Mouse (Mus musculus): ENCODE results near the gene Calca. TPM values are rescaled to one million over a fixed set of nuclear protein-coding genes. Genes with fewer than 3 reads are reported as not detected.

The Calca gene
- 7.4 and 8.6 TPM in 2 replicates for polyA plus RNA-seq (2012; rRNA removed)

- TF ChIP-seq CTCF (IDR thresholded peaks at IDR 0.05; ENCODE audit: borderline replicate concordance, control insufficient read depth, extremely low read depth, insufficient read depth, low read length, poor library complexity): no peak
- TF ChIP-seq POLR2A (IDR thresholded peaks at IDR 0.05; ENCODE audit: control insufficient read depth, extremely low read depth, insufficient read depth, low read length, poor library complexity): no peak
- Histone ChIP-seq H3K4me1 (replicated peaks; ENCODE audit: control insufficient read depth, insufficient read depth, low read length) (0 out of 2 replicates have a peak, but pooled peaks cover 3% of the 10 kb centered on the region), H3K27me3 (ENCODE audit: control insufficient read depth, insufficient read depth, low read length) (peaks cover 6% of the 10 kb centered on the region; the same call in 1 of the 2 replicates), H3K27ac (ENCODE audit: control insufficient read depth, insufficient read depth, low read length) (no peak within 1 kb of the TSS), H3K36me3 (ENCODE audit: control insufficient read depth, insufficient read depth, low read length) (no peaks in the 10 kb centered on the region), H3K4me3 (ENCODE audit: control insufficient read depth, insufficient read depth, low read length) (no peak within 1 kb of the TSS)
- WGBS: 6% methylated on average over 12 of the region's 12 CpGs
- peak; percentile 5 for DNase-seq
Observed at GRCm38 (mm10) chr7:114636102-114636501, at the start of gene Calca. Gene Calca (minus strand): TSS chr7:114636357.

- Histone ChIP-seq H3K36me3 (ENCODE audit: control insufficient read depth, insufficient read depth, low read length) (no peaks in the 10 kb centered on the region), H3K4me3 (ENCODE audit: control insufficient read depth, insufficient read depth, low read length) (no peak overlapping the region), H3K27me3 (ENCODE audit: control insufficient read depth, insufficient read depth, low read length) (no peaks in the 10 kb centered on the region), H3K27ac (ENCODE audit: control insufficient read depth, insufficient read depth, low read length) (no peak overlapping the region), H3K4me1 (replicated peaks; ENCODE audit: control insufficient read depth, insufficient read depth, low read length) (peaks cover 3% of the 10 kb centered on the region)
- TF ChIP-seq POLR2A (IDR thresholded peaks at IDR 0.05; ENCODE audit: control insufficient read depth, extremely low read depth, insufficient read depth, low read length, poor library complexity) (no peak), CTCF (IDR thresholded peaks at IDR 0.05; ENCODE audit: borderline replicate concordance, control insufficient read depth, extremely low read depth, insufficient read depth, low read length, poor library complexity) (no peak)
- DNase-seq: peak; percentile 5
- WGBS: 32% methylated on average over 2 of the region's 2 CpGs
Observed at GRCm38 (mm10) chr7:114672697-114673096, 36.5 kb upstream of the Calca start.

- 9% methylated on average over 1 of the region's 1 CpGs for WGBS
- DNase-seq: no peak
- Histone ChIP-seq H3K27me3 (ENCODE audit: control insufficient read depth, insufficient read depth, low read length) (no peaks in the 10 kb centered on the region), H3K27ac (ENCODE audit: control insufficient read depth, insufficient read depth, low read length) (no peak overlapping the region), H3K4me3 (ENCODE audit: control insufficient read depth, insufficient read depth, low read length) (no peak overlapping the region), H3K4me1 (replicated peaks; ENCODE audit: control insufficient read depth, insufficient read depth, low read length) (peaks cover 3% of the 10 kb centered on the region), H3K36me3 (ENCODE audit: control insufficient read depth, insufficient read depth, low read length) (no peaks in the 10 kb centered on the region)
- TF ChIP-seq POLR2A (IDR thresholded peaks at IDR 0.05; ENCODE audit: control insufficient read depth, extremely low read depth, insufficient read depth, low read length, poor library complexity) (no peak), CTCF (IDR thresholded peaks at IDR 0.05; ENCODE audit: borderline replicate concordance, control insufficient read depth, extremely low read depth, insufficient read depth, low read length, poor library complexity) (no peak)
Observed at GRCm38 (mm10) chr7:114671405-114671804, 35.2 kb upstream of the Calca start.

- no peak for DNase-seq
- 56% methylated on average over 3 of the region's 3 CpGs for WGBS
- Histone ChIP-seq H3K36me3 (ENCODE audit: control insufficient read depth, insufficient read depth, low read length) (no peaks in the 10 kb centered on the region), H3K4me3 (ENCODE audit: control insufficient read depth, insufficient read depth, low read length) (no peak overlapping the region), H3K4me1 (replicated peaks; ENCODE audit: control insufficient read depth, insufficient read depth, low read length) (no peaks in the 10 kb centered on the region), H3K27ac (ENCODE audit: control insufficient read depth, insufficient read depth, low read length) (no peak overlapping the region), H3K27me3 (ENCODE audit: control insufficient read depth, insufficient read depth, low read length) (no peaks in the 10 kb centered on the region)
- no peak for TF ChIP-seq CTCF (IDR thresholded peaks at IDR 0.05; ENCODE audit: borderline replicate concordance, control insufficient read depth, extremely low read depth, insufficient read depth, low read length, poor library complexity)
- no peak for TF ChIP-seq POLR2A (IDR thresholded peaks at IDR 0.05; ENCODE audit: control insufficient read depth, extremely low read depth, insufficient read depth, low read length, poor library complexity)
Observed at GRCm38 (mm10) chr7:114649730-114650129, 13.6 kb upstream of the Calca start.

GRCm38 (mm10) chr7:114648791-114649190, 12.6 kb upstream of the Calca start:
- Histone ChIP-seq H3K4me3 (ENCODE audit: control insufficient read depth, insufficient read depth, low read length) (no peak overlapping the region), H3K36me3 (ENCODE audit: control insufficient read depth, insufficient read depth, low read length) (no peaks in the 10 kb centered on the region), H3K27ac (ENCODE audit: control insufficient read depth, insufficient read depth, low read length) (no peak overlapping the region), H3K4me1 (replicated peaks; ENCODE audit: control insufficient read depth, insufficient read depth, low read length) (no peaks in the 10 kb centered on the region), H3K27me3 (ENCODE audit: control insufficient read depth, insufficient read depth, low read length) (no peaks in the 10 kb centered on the region)
- peak; percentile 3 for DNase-seq
- 77% methylated on average over 3 of the region's 3 CpGs for WGBS
- TF ChIP-seq CTCF (IDR thresholded peaks at IDR 0.05; ENCODE audit: borderline replicate concordance, control insufficient read depth, extremely low read depth, insufficient read depth, low read length, poor library complexity) (no peak), POLR2A (IDR thresholded peaks at IDR 0.05; ENCODE audit: control insufficient read depth, extremely low read depth, insufficient read depth, low read length, poor library complexity) (no peak)

- H3K27ac ChIP-seq (ENCODE audit: control insufficient read depth, insufficient read depth, low read length): no peak overlapping the region
- DNase-seq: peak; percentile 10
- no peaks in the 10 kb centered on the region for H3K36me3 ChIP-seq (ENCODE audit: control insufficient read depth, insufficient read depth, low read length)
- 4% methylated on average over 20 of the region's 20 CpGs for WGBS
- TF ChIP-seq CTCF (IDR thresholded peaks at IDR 0.05; ENCODE audit: borderline replicate concordance, control insufficient read depth, extremely low read depth, insufficient read depth, low read length, poor library complexity): no peak
- TF ChIP-seq POLR2A (IDR thresholded peaks at IDR 0.05; ENCODE audit: control insufficient read depth, extremely low read depth, insufficient read depth, low read length, poor library complexity): no peak
- peaks cover 6% of the 10 kb centered on the region; the same call in 1 of the 2 replicates for H3K27me3 ChIP-seq (ENCODE audit: control insufficient read depth, insufficient read depth, low read length)
- H3K4me3 ChIP-seq (ENCODE audit: control insufficient read depth, insufficient read depth, low read length): no peak overlapping the region
- H3K4me1 ChIP-seq (replicated peaks; ENCODE audit: control insufficient read depth, insufficient read depth, low read length): 0 out of 2 replicates have a peak, but pooled peaks cover 3% of the 10 kb centered on the region
Observed at GRCm38 (mm10) chr7:114635569-114636101, 522 bp downstream of the Calca start.
